Mouse (Mus musculus) CD4-positive helper T cell, adult 2 months (primary cell): ENCODE measurements at regions not wholly inside any gene's neighbourhood (a gene's known extent, or its start where the extent isn't known, plus 50 kb on each side); places are given as distances from the start of the nearest gene placed in this dataset.

Experiments
- DNase-seq: peaks from one replicate; pipeline ENCODE4 v3.0.0-alpha.2; 2012; ENCODE audit warnings: low read depth, missing footprints, low spot score

- DNase-seq: no peak
Observed at GRCm38 (mm10) chr4:131014301-131015081, 70.3 kb downstream of the Matn1 start.

- no peak for DNase-seq
Observed at GRCm38 (mm10) chr4:131015156-131015555, 71.0 kb downstream of the Matn1 start.

- no peak for DNase-seq
Observed at GRCm38 (mm10) chr4:131023601-131024000, 79.4 kb downstream of the Matn1 start.

GRCm38 (mm10) chr4:131036292-131036691 is 92.1 kb downstream of the Matn1 start:
- DNase-seq: no peak

GRCm38 (mm10) chr4:131037179-131037578 is 93.0 kb downstream of the Matn1 start:
- DNase-seq: no peak

GRCm38 (mm10) chr4:131039686-131040085 is 95.5 kb downstream of the Matn1 start:
- DNase-seq: no peak

- DNase-seq: no peak
Observed at GRCm38 (mm10) chr4:131041210-131041609, 97.0 kb downstream of the Matn1 start.

GRCm38 (mm10) chr4:131046101-131046500 is 101.9 kb downstream of the Matn1 start:
- no peak for DNase-seq

- no peak for DNase-seq
Observed at GRCm38 (mm10) chr4:131046969-131047650, 102.9 kb downstream of the Matn1 start.

GRCm38 (mm10) chr4:131056293-131056692 is 112.1 kb downstream of the Matn1 start:
- no peak for DNase-seq

- no peak for DNase-seq
Observed at GRCm38 (mm10) chr4:131059572-131059971, 115.4 kb downstream of the Matn1 start.

- DNase-seq: no peak
Observed at GRCm38 (mm10) chr4:131060191-131060680, 116.1 kb downstream of the Matn1 start.

- no peak for DNase-seq
Observed at GRCm38 (mm10) chr4:131060706-131061105, 116.5 kb downstream of the Matn1 start.

- DNase-seq: no peak
Observed at GRCm38 (mm10) chr4:131062592-131062991, 118.4 kb downstream of the Matn1 start.

- DNase-seq: no peak
Observed at GRCm38 (mm10) chr4:131066186-131066939, 122.2 kb downstream of the Matn1 start.

- DNase-seq: no peak
Observed at GRCm38 (mm10) chr4:131070566-131070965, 126.4 kb downstream of the Matn1 start.

- no peak for DNase-seq
Observed at GRCm38 (mm10) chr4:131072623-131073022, 128.4 kb downstream of the Matn1 start.

GRCm38 (mm10) chr4:131073420-131073819 is 129.2 kb downstream of the Matn1 start:
- DNase-seq: no peak

- no peak for DNase-seq
Observed at GRCm38 (mm10) chr4:131075326-131075932, 131.2 kb downstream of the Matn1 start.

GRCm38 (mm10) chr4:131076628-131077027 is 132.4 kb downstream of the Matn1 start:
- DNase-seq: no peak

- DNase-seq: no peak
Observed at GRCm38 (mm10) chr4:131080113-131080512, 135.9 kb downstream of the Matn1 start.

GRCm38 (mm10) chr4:131083405-131083804 is 139.2 kb downstream of the Matn1 start:
- no peak for DNase-seq
